Mouse (Mus musculus): ENCODE data around the gene 4930404H24Rik. TPM values are rescaled to one million over a fixed set of nuclear protein-coding genes. Genes with fewer than 3 reads are reported as not detected.

The 4930404H24Rik gene
- not detected in 2 replicates for polyA plus RNA-seq (2015; fragmentation: Nextera tagmentation; extraction: Ambion mirVana)

GRCm38 (mm10) chr2:153492573-153493392 is at the start of gene 4930404H24Rik:
TSS of gene 4930404H24Rik (plus strand) at chr2:153492790.
- under 1% methylated on average over 46 of the region's 83 CpGs for WGBS
- H3K27ac ChIP-seq (replicated peaks): peak within 1 kb of the TSS; percentile 18; the same call in 1 of the 2 replicates
- H3K9ac ChIP-seq (ENCODE audit: low read length): peak within 1 kb of the TSS; percentile 65
- peak; percentile 67 for ATAC-seq (ENCODE audit: low FRiP score, low TSS enrichment)
- DNase-seq (ENCODE audit: low spot score): peak; percentile 86
- TF ChIP-seq EP300 (optimal IDR thresholded peaks at IDR 0.05): no peak
- TF ChIP-seq CTCF (IDR thresholded peaks at IDR 0.05; ENCODE audit: low read depth): no peak
- H3K36me3 ChIP-seq (ENCODE audit: control insufficient read depth, insufficient read depth, low read length): no peaks in the 10 kb centered on the region
- no peaks in the 10 kb centered on the region; the same call in 1 of the 2 replicates for H3K4me1 ChIP-seq (replicated peaks; ENCODE audit: control insufficient read depth, insufficient read depth)
- peak within 1 kb of the TSS; percentile 61 for H3K4me3 ChIP-seq (ENCODE audit: low read depth, low read length)
- H3K9me3 ChIP-seq (ENCODE audit: control insufficient read depth, low read length): no peaks in the 10 kb centered on the region
- H3K27me3 ChIP-seq (ENCODE audit: control insufficient read depth, insufficient read depth, low read length): no peaks in the 10 kb centered on the region
- H3K4me2 ChIP-seq (replicated peaks; ENCODE audit: low read depth): peak within 1 kb of the TSS; percentile 97

GRCm38 (mm10) chr2:153443434-153444240 is 49.0 kb upstream of the 4930404H24Rik start:
- Histone ChIP-seq H3K27ac (replicated peaks) (peak overlapping the region; percentile 91), H3K36me3 (ENCODE audit: control insufficient read depth, insufficient read depth, low read length) (no peaks in the 10 kb centered on the region), H3K4me2 (replicated peaks; ENCODE audit: low read depth) (peak overlapping the region; percentile 99), H3K9ac (ENCODE audit: low read length) (peak overlapping the region; percentile 81), H3K4me1 (replicated peaks; ENCODE audit: control insufficient read depth, insufficient read depth) (peaks cover 7% of the 10 kb centered on the region; the same call in 1 of the 2 replicates), H3K9me3 (ENCODE audit: control insufficient read depth, low read length) (no peaks in the 10 kb centered on the region), H3K4me3 (ENCODE audit: low read depth, low read length) (peak overlapping the region; percentile 87), H3K27me3 (ENCODE audit: control insufficient read depth, insufficient read depth, low read length) (no peaks in the 10 kb centered on the region)
- DNase-seq (ENCODE audit: low spot score) (peak; percentile 62), ATAC-seq (ENCODE audit: low FRiP score, low TSS enrichment) (peak; percentile 50)
- TF ChIP-seq CTCF (IDR thresholded peaks at IDR 0.05; ENCODE audit: low read depth): no peak; the same call in 1 of the 2 replicates
- TF ChIP-seq EP300 (optimal IDR thresholded peaks at IDR 0.05): no peak
- under 1% methylated on average over 48 of the region's 59 CpGs for WGBS

- peak overlapping the region; percentile 99 for H3K4me2 ChIP-seq (replicated peaks; ENCODE audit: low read depth)
- H3K27me3 ChIP-seq (ENCODE audit: control insufficient read depth, insufficient read depth, low read length): no peaks in the 10 kb centered on the region
- peak overlapping the region; percentile 81 for H3K9ac ChIP-seq (ENCODE audit: low read length)
- peak overlapping the region; percentile 91 for H3K27ac ChIP-seq (replicated peaks)
- WGBS: 2% methylated on average over 38 of the region's 64 CpGs
- ATAC-seq (ENCODE audit: low FRiP score, low TSS enrichment) (peak; percentile 78), DNase-seq (ENCODE audit: low spot score) (peak; percentile 82)
- H3K4me1 ChIP-seq (replicated peaks; ENCODE audit: control insufficient read depth, insufficient read depth): peaks cover 7% of the 10 kb centered on the region; the same call in 1 of the 2 replicates
- H3K36me3 ChIP-seq (ENCODE audit: control insufficient read depth, insufficient read depth, low read length): no peaks in the 10 kb centered on the region
- TF ChIP-seq CTCF (IDR thresholded peaks at IDR 0.05; ENCODE audit: low read depth): no peak
- TF ChIP-seq EP300 (optimal IDR thresholded peaks at IDR 0.05): no peak
- H3K4me3 ChIP-seq (ENCODE audit: low read depth, low read length): peak overlapping the region; percentile 87
- H3K9me3 ChIP-seq (ENCODE audit: control insufficient read depth, low read length): no peaks in the 10 kb centered on the region
These were observed 48.1 kb upstream of the 4930404H24Rik start for GRCm38 (mm10) chr2:153444254-153445136.

- WGBS: under 1% methylated on average over 59 of the region's 59 CpGs
- peak; percentile 45 for DNase-seq (ENCODE audit: low spot score)
These were observed 47.2 kb upstream of the 4930404H24Rik start for GRCm38 (mm10) chr2:153445137-153446016.

More at GRCm38 (mm10) chr2:153445137-153446016, 47.2 kb upstream of the 4930404H24Rik start:
- no peak for TF ChIP-seq CTCF (IDR thresholded peaks at IDR 0.05; ENCODE audit: low read depth)
- Histone ChIP-seq H3K4me1 (replicated peaks; ENCODE audit: control insufficient read depth, insufficient read depth) (peaks cover 7% of the 10 kb centered on the region; the same call in 1 of the 2 replicates), H3K27me3 (ENCODE audit: control insufficient read depth, insufficient read depth, low read length) (no peaks in the 10 kb centered on the region), H3K9ac (ENCODE audit: low read length) (peak overlapping the region; percentile 56), H3K27ac (replicated peaks) (peak overlapping the region; percentile 91), H3K4me2 (replicated peaks; ENCODE audit: low read depth) (peak overlapping the region; percentile 99), H3K9me3 (ENCODE audit: control insufficient read depth, low read length) (no peaks in the 10 kb centered on the region), H3K36me3 (ENCODE audit: control insufficient read depth, insufficient read depth, low read length) (no peaks in the 10 kb centered on the region), H3K4me3 (ENCODE audit: low read depth, low read length) (peak overlapping the region; percentile 87)
- ATAC-seq (ENCODE audit: low FRiP score, low TSS enrichment): no peak; the same call in 1 of the 2 replicates
